Mouse (Mus musculus): ENCODE measurements around the gene Ptpra.

The Ptpra gene

GRCm38 (mm10) chr2:130442162-130442561 lies 7.9 kb upstream of the Ptpra start:
- DNase-seq (ENCODE audit: low spot score in 2 of 2), result no peak

DNA sequence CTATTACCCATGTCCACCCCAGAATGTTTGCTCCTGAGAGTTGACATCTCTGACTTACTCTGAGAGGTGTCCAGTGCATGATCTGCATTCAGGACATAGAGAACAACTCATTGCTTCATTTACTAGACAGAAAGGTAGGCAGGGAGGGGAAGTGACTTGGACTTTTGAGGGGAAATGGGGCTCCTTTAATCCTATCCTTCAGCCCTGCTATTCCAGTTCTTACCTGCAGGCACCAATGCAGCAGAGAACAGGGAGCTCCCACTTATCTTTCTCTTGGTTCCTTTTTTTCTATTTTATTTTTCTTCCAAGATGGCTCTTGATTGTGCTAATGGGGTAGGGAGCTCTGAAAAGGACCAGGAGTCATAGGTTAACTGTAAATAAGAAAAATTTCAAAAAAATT lies 1.6 kb upstream of the Ptpra start:
- no peak for DNase-seq (ENCODE audit: low spot score in 2 of 2)

GRCm38 (mm10) chr2:130449021-130449793 lies 871 bp upstream of the Ptpra start:
- no peak for DNase-seq (ENCODE audit: low spot score in 2 of 2)

DNA sequence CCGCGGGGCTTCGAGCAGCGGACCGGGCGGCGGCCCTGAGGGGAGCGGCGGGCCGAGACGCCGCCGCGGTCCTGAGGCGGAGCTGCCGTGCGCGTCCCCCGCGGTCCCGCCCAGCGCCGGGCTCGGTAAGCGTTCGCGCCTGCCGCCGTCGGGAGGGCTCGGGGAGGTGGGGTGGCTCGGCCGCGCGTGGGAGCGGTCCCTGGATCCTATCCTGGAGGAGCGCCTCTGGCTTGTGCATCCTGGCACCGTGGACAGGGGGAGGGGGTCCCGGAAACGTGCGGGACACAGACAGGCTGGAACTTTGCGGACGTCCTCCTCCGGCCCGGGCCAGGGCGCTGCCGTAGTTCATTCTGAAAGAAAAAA lies 337 bp downstream of the Ptpra start:
- peak; percentile 44 to 67 for DNase-seq (ENCODE audit: low spot score in 2 of 2)

GRCm38 (mm10) chr2:130451086-130451726 lies 1.1 kb downstream of the Ptpra start:
- peak in 1 of 2 experiments; percentile 32 for DNase-seq (ENCODE audit: low spot score in 2 of 2)

GRCm38 (mm10) chr2:130451727-130452090 lies 1.6 kb downstream of the Ptpra start:
- no peak for DNase-seq (ENCODE audit: low spot score in 2 of 2)

GRCm38 (mm10) chr2:130452266-130452665 lies 2.2 kb downstream of the Ptpra start:
- DNase-seq (ENCODE audit: low spot score in 2 of 2), result no peak

DNA sequence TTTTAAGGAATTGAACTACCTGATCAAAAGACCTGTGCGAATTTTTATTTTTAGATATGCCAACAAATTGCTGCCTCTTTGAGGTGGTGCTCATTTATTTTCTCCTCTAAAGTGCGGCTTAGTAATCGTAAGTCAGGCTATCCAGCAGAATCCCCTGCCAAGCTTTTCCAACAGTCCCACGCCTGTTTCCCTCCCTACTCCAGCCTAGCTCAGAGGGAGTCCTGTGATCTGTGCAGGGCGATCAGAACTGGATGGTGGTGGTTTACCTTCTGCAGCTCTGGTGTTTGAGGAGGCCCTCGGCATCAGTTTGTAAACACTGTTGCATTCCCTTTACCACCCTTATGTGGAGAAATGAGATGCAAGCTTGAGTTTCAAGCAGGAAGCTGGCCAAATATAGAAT lies 3.3 kb downstream of the Ptpra start:
- peak in 1 of 2 experiments; percentile 38 for DNase-seq (ENCODE audit: low spot score in 2 of 2)

DNA sequence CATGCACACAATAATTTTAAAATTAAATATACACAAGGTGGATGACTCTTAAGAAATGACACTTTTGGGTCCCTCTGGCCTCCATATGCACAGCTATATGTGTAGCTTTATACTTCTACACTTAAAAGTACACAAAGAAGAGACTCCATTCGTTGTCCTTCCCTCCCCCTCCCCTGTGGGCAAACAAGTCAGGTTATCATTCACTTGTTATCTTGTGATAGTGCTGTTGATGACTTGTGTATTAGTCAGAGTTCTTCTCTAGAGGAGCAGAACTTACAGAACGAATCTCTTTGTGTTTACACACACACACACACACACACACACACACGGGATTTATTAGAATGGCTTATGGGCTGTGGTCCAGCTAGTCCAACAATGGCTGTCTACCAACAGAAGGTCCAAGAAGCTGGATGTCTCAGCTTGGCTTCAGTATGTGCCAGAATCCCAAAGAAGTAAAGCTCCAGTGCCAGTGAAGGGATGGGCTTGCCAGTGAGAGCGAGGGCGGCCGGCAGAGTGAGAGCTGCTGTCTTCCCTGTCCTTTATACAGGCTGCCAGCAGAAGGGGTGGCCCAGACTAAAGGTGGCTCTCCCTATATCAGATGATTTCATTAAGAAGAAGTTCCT lies 4.8 kb downstream of the Ptpra start:
- DNase-seq (ENCODE audit: low spot score in 2 of 2), result peak in 1 of 2 experiments; percentile 42

DNA sequence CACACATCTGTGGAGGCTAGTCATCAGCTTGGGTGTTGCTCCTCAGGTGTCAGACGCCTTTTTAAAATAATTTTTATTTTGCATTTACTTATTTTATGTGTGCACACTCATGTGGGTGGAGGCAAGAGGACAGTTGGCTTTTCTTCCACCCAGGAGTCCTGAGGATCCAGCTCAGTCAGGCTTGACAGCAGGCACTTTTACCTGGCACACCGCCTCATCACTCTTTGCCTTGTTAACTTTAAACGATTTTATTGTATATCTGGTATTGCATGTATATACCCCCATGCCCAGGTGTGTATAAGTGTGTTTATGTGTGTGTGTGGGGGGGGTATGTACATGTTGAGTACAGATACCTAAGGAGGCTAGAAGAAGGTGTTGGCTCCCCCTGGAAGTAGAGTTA lies 7.8 kb downstream of the Ptpra start:
- no peak for DNase-seq (ENCODE audit: low spot score in 2 of 2)

GRCm38 (mm10) chr2:130459576-130459975 lies 9.5 kb downstream of the Ptpra start:
- no peak for DNase-seq (ENCODE audit: low spot score in 2 of 2)

DNA sequence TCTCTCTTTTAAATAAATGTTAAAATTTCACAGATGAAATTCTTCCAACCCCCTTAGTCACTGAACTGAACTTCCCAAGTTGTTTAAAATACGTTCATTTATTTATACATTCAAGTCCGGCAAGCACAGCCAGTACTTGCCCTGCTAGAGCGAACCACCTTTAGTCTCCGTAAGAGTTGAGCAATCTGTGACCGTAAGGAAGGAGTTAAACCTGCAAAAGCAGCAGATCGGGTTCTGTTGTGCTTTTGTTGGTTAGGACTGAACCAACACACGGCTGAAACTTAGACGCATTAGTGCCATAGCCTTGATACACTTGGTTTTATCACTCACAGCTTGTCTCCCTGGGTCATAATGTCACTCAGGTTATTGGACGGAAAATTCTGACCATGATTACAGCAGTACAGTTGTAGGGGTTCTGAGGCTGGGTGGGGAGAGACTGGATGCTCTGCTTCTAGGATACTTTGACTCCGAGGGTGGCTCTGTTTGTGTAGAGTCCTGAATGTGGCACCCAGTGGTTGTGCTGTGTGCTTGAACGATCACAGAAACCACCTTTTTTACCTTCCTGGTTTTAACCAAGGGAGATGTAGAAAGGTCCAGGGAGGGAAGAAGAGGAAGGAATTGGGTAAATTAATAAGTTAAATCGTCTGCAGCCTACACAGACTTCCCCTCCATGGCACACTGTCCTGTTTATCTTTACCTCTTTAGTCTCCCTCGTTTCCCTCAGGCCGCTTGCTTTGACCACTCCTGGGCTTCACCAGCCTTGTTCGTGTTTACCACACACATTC lies 11.4 kb downstream of the Ptpra start:
- DNase-seq (ENCODE audit: low spot score in 2 of 2), result no peak

DNA sequence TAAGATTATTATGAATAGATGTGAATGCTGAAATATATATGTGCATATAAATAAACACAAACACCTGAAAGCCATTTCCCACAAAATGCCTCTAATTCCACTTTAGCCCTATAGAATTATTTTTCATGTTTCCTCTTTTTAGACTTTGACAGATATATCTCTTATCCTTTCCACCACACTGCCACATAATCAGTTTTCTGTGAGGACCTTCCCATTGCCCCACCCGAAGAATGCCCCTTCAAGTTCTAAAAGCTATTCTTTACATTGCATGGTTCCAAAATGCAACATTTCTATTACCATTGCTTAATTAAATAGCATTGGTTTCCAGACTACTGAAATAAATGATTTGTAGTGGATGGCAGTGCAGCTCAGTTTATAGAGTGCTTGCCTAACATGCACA lies 16.4 kb downstream of the Ptpra start:
- no peak for DNase-seq (ENCODE audit: low spot score in 2 of 2)

DNA sequence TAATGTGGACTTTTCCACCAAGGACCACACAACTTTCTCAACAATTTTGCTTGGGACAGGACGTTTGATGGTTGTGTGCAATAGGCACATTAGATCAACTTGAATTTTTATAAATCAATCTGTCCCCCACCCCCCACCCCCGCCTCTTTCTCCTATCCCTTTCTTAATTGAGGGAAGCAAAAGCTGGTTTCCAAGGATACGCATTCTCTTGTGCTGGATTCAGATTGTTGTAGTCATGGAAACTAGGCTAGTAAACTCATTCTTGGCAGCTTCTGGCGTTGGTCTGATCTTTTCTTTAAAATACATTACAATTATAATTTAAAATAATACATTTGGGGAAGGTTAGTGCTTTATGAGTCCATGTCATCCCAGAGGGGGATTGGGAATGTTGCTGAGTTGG lies 19.3 kb downstream of the Ptpra start:
- no peak for DNase-seq (ENCODE audit: low spot score in 2 of 2)

DNA sequence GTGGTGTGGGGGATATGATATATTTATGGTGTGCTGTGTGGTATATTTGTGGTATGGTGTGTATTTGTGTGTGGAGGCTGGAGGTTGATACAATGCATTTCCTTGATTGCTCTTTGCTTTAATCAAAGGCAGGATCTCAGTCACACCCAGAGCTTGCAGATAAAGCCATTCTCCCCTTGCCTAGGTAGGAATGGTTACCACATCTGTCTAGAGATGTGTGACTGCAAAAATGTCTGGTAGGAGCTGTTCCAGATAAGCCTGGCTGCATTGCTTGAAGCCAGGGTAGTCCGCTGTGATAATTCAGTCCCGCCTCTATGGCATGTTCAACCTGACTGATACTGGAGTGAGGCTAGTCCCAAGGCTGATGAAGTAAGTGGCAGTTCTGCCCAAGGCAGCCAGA lies 19.9 kb downstream of the Ptpra start:
- no peak for DNase-seq (ENCODE audit: low spot score in 2 of 2)

DNA sequence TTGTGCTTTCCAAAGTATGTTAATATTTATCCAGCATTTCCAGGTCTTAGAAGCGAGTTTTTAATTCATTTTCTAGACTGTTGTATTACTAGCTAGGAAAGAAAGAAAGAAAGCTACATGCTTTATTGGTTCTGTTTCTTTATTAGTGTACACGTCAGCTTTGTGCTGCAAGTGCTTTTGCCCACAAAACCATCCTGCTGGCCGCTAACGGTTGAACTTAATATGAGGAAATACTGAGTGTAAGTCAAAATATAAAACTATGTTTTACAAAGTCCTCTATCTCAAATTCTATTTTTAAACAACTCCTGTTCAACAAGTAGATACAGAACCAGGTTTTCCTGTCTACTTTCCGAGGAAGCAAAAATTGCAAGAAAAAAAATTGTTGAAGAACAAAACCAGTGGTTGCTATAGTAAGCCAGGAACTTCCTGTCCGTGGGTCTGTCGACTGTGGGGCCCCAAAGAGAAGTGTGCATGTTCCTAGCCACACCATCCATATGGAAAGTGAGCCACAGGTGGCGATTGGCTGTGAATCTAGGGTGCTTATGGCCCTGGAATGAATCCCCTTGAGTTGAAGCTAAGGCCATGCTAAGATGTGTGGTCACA lies 22.9 kb downstream of the Ptpra start:
- DNase-seq (ENCODE audit: low spot score in 2 of 2), result no peak

DNA sequence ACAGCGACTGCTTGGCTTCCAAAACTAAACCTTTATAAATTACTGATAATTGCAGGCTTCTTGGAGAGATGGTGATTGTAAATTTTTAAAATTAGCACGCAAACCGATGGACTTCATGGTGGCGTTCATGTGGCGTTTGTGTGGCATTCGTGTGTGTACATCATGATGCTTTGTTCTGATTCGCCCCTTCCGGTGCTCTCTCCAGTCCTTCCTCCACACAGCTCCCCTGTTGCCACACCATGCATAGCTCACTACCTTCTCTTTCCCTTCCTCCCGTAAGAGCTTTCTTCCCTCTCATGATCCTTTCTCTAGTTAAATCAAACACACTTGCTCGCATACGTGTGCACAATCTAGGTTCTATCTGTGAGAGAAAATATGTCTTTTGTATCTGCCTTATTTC lies 25.7 kb downstream of the Ptpra start:
- no peak for DNase-seq (ENCODE audit: low spot score in 2 of 2)

DNA sequence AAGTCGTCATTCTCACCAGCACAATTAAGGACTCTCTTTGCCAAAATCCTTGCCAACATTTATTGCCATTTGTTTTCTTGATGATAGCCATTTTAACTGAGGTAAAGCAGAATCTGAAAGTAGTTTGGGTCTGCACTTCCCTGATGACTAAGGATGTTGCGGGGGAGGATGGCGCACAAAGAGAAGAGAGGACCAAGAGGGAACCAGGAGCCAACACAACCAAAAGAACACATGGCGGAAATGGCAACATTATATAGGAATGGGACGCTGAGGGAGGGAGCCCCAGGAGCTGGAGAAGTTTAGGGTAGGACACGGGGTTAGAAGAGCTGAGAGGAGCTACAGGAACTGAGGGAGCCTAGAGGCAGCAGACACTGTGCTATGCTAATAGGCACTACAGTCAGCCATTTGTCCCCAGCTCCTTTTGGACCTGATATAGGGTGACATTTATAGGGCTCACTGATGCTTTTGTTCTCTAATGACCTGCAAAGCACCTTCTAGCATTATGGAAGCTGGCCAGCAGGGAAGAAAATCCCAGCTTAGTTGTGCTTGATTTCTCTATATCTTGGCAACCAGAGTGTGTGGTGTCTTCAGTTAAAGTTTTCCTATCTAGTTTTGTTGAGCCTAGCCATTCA lies 26.7 kb downstream of the Ptpra start:
- DNase-seq (ENCODE audit: low spot score in 2 of 2), result peak in 1 of 2 experiments; percentile 42

DNA sequence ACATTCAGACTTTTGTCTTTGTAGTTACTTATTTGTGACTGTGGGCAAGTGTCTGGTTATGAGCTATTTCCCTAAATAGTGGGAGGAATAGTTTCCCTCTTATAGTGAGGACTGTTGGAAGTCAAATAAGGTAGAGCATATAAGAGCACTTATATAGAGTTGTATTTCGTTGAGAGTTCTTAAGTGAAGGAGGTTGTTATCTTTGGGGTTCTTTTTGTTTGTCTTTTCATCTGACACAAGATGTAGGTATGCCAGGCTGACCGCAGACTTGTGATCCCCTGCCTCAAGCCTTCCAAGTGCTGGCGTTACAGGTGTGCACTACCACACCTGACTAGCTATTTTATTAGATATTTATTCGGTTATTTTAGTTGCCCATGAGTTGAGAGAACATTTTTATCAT lies 32.1 kb downstream of the Ptpra start:
- no peak for DNase-seq (ENCODE audit: low spot score in 2 of 2)

DNA sequence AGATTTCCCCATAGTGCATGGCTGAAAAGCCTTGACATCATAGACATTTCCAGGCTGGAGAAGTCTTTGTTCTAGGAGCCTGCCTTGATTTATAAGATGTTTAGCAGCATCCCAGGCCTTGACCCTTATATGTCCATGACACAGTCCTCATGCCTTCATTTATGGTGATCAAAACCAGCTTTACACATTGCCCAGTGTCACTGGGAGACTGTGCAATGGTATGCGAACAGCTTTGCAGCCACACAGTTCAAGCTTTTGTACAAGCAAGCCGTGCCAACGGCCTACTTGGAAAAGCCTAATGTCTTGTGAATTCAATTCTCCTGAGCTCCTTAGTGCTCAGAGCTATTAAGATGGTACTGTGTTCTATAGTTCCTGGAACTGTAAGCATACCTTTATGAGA lies 32.6 kb downstream of the Ptpra start:
- no peak for DNase-seq (ENCODE audit: low spot score in 2 of 2)

GRCm38 (mm10) chr2:130484206-130484605 lies 34.1 kb downstream of the Ptpra start:
- no peak for DNase-seq (ENCODE audit: low spot score in 2 of 2)

DNA sequence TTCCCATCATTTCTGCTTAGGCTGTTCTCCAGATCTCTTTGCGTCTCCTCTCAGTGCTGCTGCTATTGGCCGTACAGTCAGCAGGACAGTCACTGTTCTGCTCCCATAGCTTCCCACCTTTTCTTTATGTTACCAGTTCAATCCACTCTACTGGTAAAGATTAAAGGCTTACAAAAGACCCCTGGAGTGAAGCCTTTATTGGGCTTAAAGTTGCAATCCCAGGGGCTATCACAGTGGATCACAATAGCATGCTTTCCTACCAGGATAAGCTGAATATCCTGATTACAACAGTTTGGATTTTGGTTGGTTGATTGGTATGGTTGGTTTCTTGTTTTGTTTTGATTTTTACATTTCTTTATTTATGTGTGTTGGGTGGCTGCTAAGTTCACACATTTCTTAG lies 37.9 kb downstream of the Ptpra start:
- DNase-seq (ENCODE audit: low spot score in 2 of 2), result no peak

Data from left cerebral cortex, adult 9 months (tissue).